Mouse (Mus musculus) CH12.LX (cell line): Measurements from ENCODE around the gene Tmem123. TPM values are rescaled to one million over a fixed set of nuclear protein-coding genes. Genes with fewer than 3 reads are reported as not detected.

Experiments
- DNase-seq: peaks from one replicate; pipeline ENCODE4 v3.0.0-alpha.2; 2013; ENCODE audit errors: extremely low read depth
- H3K27ac ChIP-seq: 2 replicates; pipeline ENCODE4 v1.5.1; 2012; ENCODE audit warnings: low read depth, mild to moderate bottlenecking, control low read depth, moderate library complexity; ENCODE audit not compliant: insufficient read depth
- H3K27me3 ChIP-seq: replicated peaks from 2 replicates; pipeline ENCODE3; 2012; ENCODE audit warnings: inconsistent platforms
- H3K36me3 ChIP-seq, 2 experiments: replicated peaks in 1 of 2; 2 replicates each; pipeline versions ENCODE3 to v1.6.1; 2012; ENCODE audit warnings: inconsistent platforms in 1 of 2, low read length in 1 of 2, mild to moderate bottlenecking in 1 of 2, mixed read lengths in 1 of 2, moderate library complexity in 1 of 2; ENCODE audit not compliant: control insufficient read depth in 1 of 2, insufficient read depth in 1 of 2
- H3K4me1 ChIP-seq, 2 experiments: 2 replicates each; pipeline ENCODE4 v1.6.1; 2012; ENCODE audit warnings: inconsistent platforms in 1 of 2, moderate library complexity in 1 of 2; ENCODE audit not compliant: insufficient read depth in 2 of 2, control insufficient read depth in 1 of 2
- H3K4me2 ChIP-seq: 2 replicates; pipeline ENCODE4 v1.6.1; 2012; ENCODE audit warnings: low read depth, mild to moderate bottlenecking, control low read depth; ENCODE audit not compliant: poor library complexity, insufficient read depth, severe bottlenecking
- H3K4me3 ChIP-seq, 3 experiments: fragments of 150-350 bp in 1 of 3; sonication (generic) in 1 of 3; replicated peaks in 1 of 3; 2 replicates each; pipeline versions ENCODE3 to v1.5.1; 2011 to 2012; ENCODE audit warnings: low read depth in 2 of 3, low read length in 2 of 3, mild to moderate bottlenecking in 2 of 3, moderate library complexity in 2 of 3, control low read depth in 1 of 3, improper control_type of control experiment in 1 of 3, inconsistent platforms in 1 of 3, mixed read lengths in 1 of 3; ENCODE audit not compliant: poor library complexity in 1 of 3
- H3K79me2 ChIP-seq: replicated peaks from 2 replicates; pipeline ENCODE4 v1.6.1; 2012; ENCODE audit warnings: mild to moderate bottlenecking, moderate library complexity; ENCODE audit not compliant: control insufficient read depth, poor library complexity, insufficient read depth, severe bottlenecking; ENCODE audit errors: extremely low read depth
- H3K9ac ChIP-seq: 2 replicates; pipeline ENCODE4 v1.6.1; 2012; ENCODE audit warnings: low read depth, mild to moderate bottlenecking, control low read depth, moderate library complexity; ENCODE audit not compliant: insufficient read depth
- H3K9me3 ChIP-seq: replicated peaks from 2 replicates; pipeline ENCODE3; 2012; ENCODE audit warnings: low read length, inconsistent platforms, mixed read lengths
- CHD1 ChIP-seq: IDR thresholded peaks from 2 replicates; pipeline ENCODE4 v1.6.1; 2012; ENCODE audit warnings: low read depth, low read length, improper control_type of control experiment, inconsistent platforms
- ELF1 ChIP-seq: IDR thresholded peaks from 2 replicates; pipeline ENCODE4 v1.6.1; 2014; ENCODE audit warnings: low read depth, mild to moderate bottlenecking, inconsistent platforms, low read length, improper control_type of control experiment
- HCFC1 ChIP-seq: IDR thresholded peaks from 2 replicates; pipeline ENCODE4 v1.6.1; 2012; ENCODE audit warnings: low read depth, mild to moderate bottlenecking, inconsistent platforms, low read length, improper control_type of control experiment
- IRF4 ChIP-seq: IDR thresholded peaks from 2 replicates; pipeline ENCODE4 v1.6.1; 2014; ENCODE audit warnings: low read depth, mild to moderate bottlenecking, inconsistent platforms, low read length, improper control_type of control experiment
- JUN ChIP-seq: IDR thresholded peaks from 2 replicates; pipeline ENCODE4 v1.6.1; 2011; ENCODE audit warnings: low read depth, mild to moderate bottlenecking, low read length, improper control_type of control experiment, moderate library complexity; ENCODE audit not compliant: insufficient read depth
- JUND ChIP-seq: conservative IDR thresholded peaks from 2 replicates; pipeline ENCODE4 v1.6.1; 2011; ENCODE audit warnings: low read depth, low read length, improper control_type of control experiment
- KAT2A ChIP-seq: IDR thresholded peaks from 2 replicates; pipeline ENCODE4 v1.6.1; 2012; ENCODE audit warnings: low read length, improper control_type of control experiment, inconsistent platforms; ENCODE audit not compliant: insufficient replicate concordance
- MAFK ChIP-seq: IDR thresholded peaks from 2 replicates; pipeline ENCODE4 v1.6.1; 2011; ENCODE audit warnings: low read length, improper control_type of control experiment; ENCODE audit not compliant: insufficient replicate concordance
- MAX ChIP-seq: IDR thresholded peaks from 2 replicates; pipeline ENCODE4 v1.6.1; 2011; ENCODE audit warnings: low read length, improper control_type of control experiment
- MEF2A ChIP-seq: IDR thresholded peaks from 2 replicates; pipeline ENCODE4 v1.6.1; 2014; ENCODE audit warnings: low read depth, mild to moderate bottlenecking, inconsistent platforms, low read length, improper control_type of control experiment, borderline replicate concordance
- MXI1 ChIP-seq: IDR thresholded peaks from 2 replicates; pipeline ENCODE4 v1.6.1; 2011; ENCODE audit warnings: mild to moderate bottlenecking, low read depth, low read length, improper control_type of control experiment
- MYC ChIP-seq: IDR thresholded peaks from 2 replicates; pipeline ENCODE4 v1.6.1; 2011; ENCODE audit warnings: low read depth, mild to moderate bottlenecking, improper control_type of control experiment, low read length
- NELFE ChIP-seq: IDR thresholded peaks from 2 replicates; pipeline ENCODE4 v1.6.1; 2011; ENCODE audit warnings: low read depth, low read length, improper control_type of control experiment
- NRF1 ChIP-seq: IDR thresholded peaks from 2 replicates; pipeline ENCODE4 v1.6.1; 2014; ENCODE audit warnings: low read depth, mild to moderate bottlenecking, inconsistent platforms, low read length, improper control_type of control experiment, moderate library complexity
- PAX5 ChIP-seq: IDR thresholded peaks from 2 replicates; pipeline ENCODE4 v1.6.1; 2012; ENCODE audit warnings: low read length, inconsistent platforms, mixed read lengths
- POLR2A ChIP-seq: IDR thresholded peaks from 2 replicates; pipeline ENCODE4 v1.6.1; 2011; ENCODE audit warnings: low read depth, mild to moderate bottlenecking, improper control_type of control experiment, low read length
- SIN3A ChIP-seq: IDR thresholded peaks from 2 replicates; pipeline ENCODE4 v1.6.1; 2012; ENCODE audit warnings: low read length, improper control_type of control experiment, inconsistent platforms
- SMC3 ChIP-seq: IDR thresholded peaks from 2 replicates; pipeline ENCODE4 v1.6.1; 2011; ENCODE audit warnings: low read depth, low read length, improper control_type of control experiment
- UBTF ChIP-seq: IDR thresholded peaks from 2 replicates; pipeline ENCODE4 v1.6.1; 2012; ENCODE audit warnings: low read depth, mild to moderate bottlenecking, inconsistent platforms, low read length, improper control_type of control experiment, moderate library complexity
- USF2 ChIP-seq: conservative IDR thresholded peaks from 2 replicates; pipeline ENCODE4 v1.6.1; 2011; ENCODE audit warnings: low read depth, low read length, improper control_type of control experiment
- ZC3H11A ChIP-seq: IDR thresholded peaks from 2 replicates; pipeline ENCODE4 v1.6.1; 2012; ENCODE audit warnings: low read depth, mild to moderate bottlenecking, inconsistent platforms, low read length, improper control_type of control experiment
- ZKSCAN1 ChIP-seq: IDR thresholded peaks from 2 replicates; pipeline ENCODE4 v1.6.1; 2012; ENCODE audit warnings: low read depth, inconsistent platforms, low read length, improper control_type of control experiment, borderline replicate concordance
- ZNF384 ChIP-seq: IDR thresholded peaks from 2 replicates; pipeline ENCODE4 v1.6.1; 2012; ENCODE audit warnings: low read depth, low read length, improper control_type of control experiment, inconsistent platforms
- dilution Hi-C: fragments of 300-500 bp; cut with MboI; formaldehyde crosslinking; loops from 2 replicates; pipeline ENCODE4 v1.14.3; 2020; ENCODE audit warnings: low sequenced_read_pairs; ENCODE audit not compliant: extremely low pct_unique_long_range_greater_than_20kb, extremely low pct_ligation_motif_present
- in situ Hi-C: fragments of 300-500 bp; cut with MboI; formaldehyde crosslinking; loops from 3 replicates; pipeline ENCODE4 v1.14.3; 2019; ENCODE audit warnings: low sequenced_read_pairs, low pct_ligation_motif_present, low pct_unique_long_range_greater_than_20kb, mixed read lengths
- polyA plus RNA-seq: library from polyadenylated mRNA; unstranded; fragments of >175 nt; gene quantifications from 2 replicates; pipeline ENCODE4 v1.2.1, GENCODE M21; 2012; ENCODE audit warnings: low read depth; ENCODE audit not compliant: insufficient read length
- total RNA-seq, 2 experiments: library from RNA; depleted of rRNA; stranded (reverse); fragments of 300-350 nt in 1 of 2; fragments of >200 nt in 1 of 2; gene quantifications; 2 replicates each; pipeline ENCODE4 v1.2.3; 2012 to 2014

Gene Tmem123
- total and polyA plus RNA-seq, 3 experiments: 61.1 to 183 (median 107) TPM

DNA sequence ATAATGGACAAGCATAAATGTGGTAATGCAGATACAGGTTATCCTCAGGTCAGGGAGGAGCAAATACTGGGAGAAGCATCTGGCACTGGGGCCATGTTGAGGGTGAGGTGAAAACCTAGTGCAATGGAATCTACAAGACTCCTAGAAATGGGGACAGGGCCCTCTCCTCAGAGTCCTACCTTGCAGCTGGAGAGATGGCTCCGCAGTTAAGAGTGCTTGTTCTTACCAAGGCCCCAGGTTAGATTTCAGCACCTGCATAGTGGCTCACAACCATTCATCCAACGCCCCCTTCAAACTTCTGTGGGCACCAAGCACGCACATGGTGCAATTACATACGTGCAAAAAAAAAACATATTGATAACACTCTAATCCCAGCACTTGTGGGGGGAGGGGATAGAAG, 15.9 kb downstream of the Tmem123 start:
- Histone ChIP-seq H3K79me2 (peaks cover 12% of the 10 kb centered on the region; the same call in 1 of the 2 replicates), H3K36me3 (peaks cover 75 to 96% of the 10 kb centered on the region in 2 experiments), H3K4me3 (no peak overlapping the region), H3K27ac (no peak overlapping the region), H3K9me3 (no peaks in the 10 kb centered on the region), H3K4me1 (peaks cover 2 to 49% of the 10 kb centered on the region in 2 experiments), H3K27me3 (no peaks in the 10 kb centered on the region), H3K4me2 (no peak overlapping the region), H3K9ac (no peak overlapping the region)
- TF ChIP-seq MEF2A (no peak), SMC3 (no peak), NELFE (no peak), IRF4 (no peak), UBTF (no peak), JUN (no peak), ZNF384 (no peak)
- dilution Hi-C loops (no loop called here), in situ Hi-C loops (no loop called here)
- DNase-seq: no peak

DNA sequence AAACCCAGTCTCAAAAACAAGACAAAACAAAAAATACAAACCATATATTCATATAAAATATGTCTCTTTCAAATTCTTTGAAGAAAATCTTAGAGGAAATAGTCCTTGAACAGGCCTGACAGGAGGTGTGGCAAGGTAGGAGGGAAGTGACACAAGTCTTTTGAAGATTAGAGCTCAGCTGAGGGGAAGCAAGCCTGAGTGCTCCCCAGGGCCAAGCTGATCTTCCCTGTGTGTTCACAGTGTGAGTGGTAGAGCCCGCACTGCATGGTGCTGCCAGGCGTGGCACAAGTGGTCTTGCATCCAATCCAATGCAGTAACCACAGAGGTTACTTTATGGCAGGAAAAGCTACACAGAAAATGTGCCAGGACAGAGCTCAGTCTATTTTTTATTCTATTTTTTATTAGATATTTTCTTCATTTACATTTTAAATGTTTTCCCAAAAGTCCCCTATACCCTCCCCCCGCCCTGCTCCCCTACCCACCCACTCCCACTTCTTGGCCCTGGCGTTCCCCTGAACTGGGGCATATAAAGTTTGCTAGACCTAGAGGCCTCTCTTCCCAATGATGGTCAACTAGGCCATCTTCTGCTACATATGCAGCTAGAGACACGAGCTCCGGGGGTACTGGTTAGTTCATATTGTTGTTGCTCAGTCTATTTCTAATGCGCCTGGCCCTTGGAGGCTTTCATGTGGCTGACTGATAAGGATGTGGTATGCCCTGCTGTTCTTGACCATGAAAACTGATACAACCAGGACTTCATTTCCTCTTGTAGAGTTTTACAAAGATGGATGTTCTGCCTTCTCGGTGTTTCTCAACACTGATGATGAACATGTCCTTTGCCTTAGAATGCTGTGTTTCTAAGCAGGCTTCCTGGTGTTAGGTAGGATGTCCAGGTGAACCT, 16.7 kb downstream of the Tmem123 start:
- H3K27ac ChIP-seq: no peak overlapping the region
- no peaks in the 10 kb centered on the region for H3K9me3 ChIP-seq
- no peak overlapping the region for H3K9ac ChIP-seq
- H3K4me2 ChIP-seq: no peak overlapping the region
- peaks cover 12% of the 10 kb centered on the region; the same call in 1 of the 2 replicates for H3K79me2 ChIP-seq
- peaks cover 2 to 49% of the 10 kb centered on the region in 2 experiments for H3K4me1 ChIP-seq
- DNase-seq: no peak
- H3K36me3 ChIP-seq: peaks cover 81 to 96% of the 10 kb centered on the region in 2 experiments
- dilution Hi-C loops (no loop called here), in situ Hi-C loops (no loop called here)
- H3K27me3 ChIP-seq: no peaks in the 10 kb centered on the region
- no peak overlapping the region for H3K4me3 ChIP-seq
- TF ChIP-seq JUND (no peak), CHD1 (no peak), NELFE (no peak), NRF1 (no peak), ZKSCAN1 (no peak), MAFK (no peak), UBTF (no peak), MAX (no peak), MYC (no peak), SIN3A (no peak), PAX5 (no peak), ELF1 (no peak), ZC3H11A (no peak), HCFC1 (no peak), KAT2A (no peak), POLR2A (no peak), MXI1 (no peak), USF2 (no peak)
